Mouse (Mus musculus): ENCODE data around the gene Rtbdn.

The Rtbdn gene

DNA sequence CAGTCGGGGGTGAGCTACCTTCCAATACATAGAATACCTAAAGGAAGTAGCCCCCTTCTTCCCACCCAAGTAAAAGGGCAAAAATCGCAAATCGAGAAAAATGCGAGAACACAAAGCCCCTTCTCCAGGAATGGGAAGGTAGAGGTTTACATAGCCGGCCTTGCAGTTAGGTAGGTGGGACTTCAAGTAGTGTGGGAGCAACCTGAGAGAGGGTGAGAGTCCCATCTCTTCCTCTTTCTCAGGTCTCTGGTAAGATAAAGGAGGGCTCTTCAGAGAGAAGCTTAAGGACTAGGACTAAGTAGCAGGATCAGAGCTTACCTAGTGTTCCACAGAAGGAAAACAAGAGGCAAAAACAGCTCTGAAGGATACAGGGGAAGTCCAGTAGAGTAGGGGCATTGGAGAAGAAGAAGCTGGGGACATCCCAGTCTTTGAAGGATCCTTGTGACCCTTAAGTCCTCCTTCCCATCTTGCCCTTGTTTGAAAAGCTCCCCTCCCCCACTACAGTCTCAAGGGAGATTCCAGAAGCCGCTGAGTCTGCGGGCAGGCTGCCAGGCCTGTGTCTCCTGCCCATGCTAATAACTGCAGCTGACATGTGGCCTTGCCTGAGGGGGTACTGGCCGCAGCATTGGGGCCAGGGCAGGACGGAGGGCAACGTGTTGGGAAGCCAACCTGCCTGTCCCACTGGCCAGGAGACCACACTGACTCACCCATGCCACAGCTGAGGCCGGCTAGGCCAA lies 34.0 kb downstream of the Rtbdn start:
- DNase-seq: peak; percentile 94

DNA sequence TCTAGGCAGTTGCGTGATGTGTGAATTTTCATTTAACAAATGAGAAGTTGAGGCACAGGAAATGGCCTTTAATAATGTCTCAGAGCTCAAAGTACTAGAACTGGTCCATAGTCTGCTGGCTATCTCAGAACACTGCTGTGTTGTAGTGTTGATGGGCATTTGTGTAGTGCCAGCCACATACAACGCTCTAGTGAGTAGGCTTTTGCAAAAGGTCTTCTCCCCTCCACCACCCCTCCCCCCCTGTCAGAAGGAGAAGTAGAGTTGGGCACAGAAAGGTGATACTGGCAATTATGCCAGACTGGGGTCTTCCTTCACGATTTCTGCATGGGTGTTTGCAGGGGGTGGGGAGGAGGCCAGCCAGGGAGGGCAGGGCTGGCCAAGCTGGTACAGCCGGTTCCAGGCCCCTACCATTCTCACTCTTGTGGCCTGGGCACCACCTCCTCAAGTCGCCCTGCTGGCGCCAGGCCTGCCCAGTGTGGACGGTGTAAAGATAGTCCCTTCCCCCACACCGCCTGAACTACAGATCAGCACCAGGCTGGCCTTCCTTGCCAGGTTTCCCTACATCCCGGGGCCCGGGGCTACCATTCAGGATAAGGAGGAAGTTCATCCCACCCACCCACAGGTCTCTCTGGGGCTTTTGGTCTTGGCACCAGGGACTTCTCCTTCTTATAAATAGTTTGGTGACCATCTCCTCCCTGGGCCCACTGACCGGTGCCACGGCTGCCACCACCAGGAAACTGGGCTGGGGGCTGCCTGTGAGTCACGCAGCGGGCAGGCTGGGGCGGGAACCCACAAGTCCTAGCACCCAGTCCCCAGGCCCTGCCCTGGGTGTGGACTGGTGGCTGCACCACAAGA lies 35.1 kb downstream of the Rtbdn start:
- DNase-seq: no peak

DNA sequence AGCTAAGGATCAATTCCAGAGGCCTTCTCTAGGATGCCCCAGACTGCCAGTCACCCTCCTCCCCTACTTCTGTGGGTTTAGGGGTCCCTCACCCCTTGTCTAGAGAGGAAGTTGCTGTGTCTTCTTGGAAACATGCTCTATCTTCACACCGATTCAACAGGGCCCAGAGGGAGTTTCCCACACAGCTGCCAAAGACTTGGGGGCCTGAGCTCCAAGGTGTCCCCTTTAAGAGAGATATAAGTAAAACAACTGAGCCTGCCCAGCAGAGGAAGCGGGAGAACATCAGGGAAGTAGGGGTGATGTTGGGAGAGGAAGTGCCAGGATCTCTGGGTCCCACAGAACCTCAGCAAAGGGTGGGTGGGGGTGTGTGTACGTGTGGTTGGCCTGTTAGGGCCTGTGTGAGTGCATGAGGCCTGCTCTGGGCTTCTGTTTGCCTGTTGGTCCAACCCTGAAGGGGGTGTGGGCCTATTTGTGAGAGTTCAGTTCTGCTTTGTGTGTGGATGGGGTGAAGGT lies 35.8 kb downstream of the Rtbdn start:
- no peak for DNase-seq

DNA sequence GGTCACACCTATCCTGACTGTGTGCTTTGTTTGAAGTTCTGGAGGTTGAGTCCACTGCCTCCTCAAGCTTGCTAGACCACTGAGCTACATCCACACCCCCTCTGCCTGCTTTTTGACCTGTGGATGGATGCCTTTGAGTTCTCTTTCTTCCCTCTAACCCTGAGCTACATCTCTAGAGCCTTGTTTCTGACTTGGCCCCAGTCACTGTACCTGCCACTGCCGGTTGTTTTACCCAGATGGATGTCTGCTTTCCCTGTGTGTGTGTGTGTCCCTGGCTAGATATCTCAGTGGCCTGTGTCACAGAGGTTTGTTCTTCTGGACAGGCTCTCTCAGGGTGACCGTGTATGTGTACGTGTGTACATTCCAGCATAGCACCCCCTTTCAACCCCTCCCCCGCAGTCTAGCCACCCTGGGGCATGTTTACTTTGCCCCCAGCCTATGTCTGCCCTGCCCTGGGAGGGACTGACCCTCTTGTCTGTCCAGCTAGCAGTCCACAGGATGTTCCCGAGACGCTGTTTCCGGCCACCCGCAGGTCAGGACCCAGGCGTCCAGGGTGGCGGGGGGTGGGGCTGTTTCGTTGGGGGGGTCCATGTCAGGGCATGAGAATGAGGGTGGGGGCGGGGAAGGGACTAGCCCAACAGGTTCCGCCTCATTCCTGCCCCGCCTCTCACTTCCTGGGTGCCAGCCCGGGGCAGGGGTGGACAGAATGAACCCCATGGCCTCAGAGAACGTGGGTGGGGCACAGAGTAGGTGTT lies 37.7 kb downstream of the Rtbdn start:
- DNase-seq: peak; percentile 74

DNA sequence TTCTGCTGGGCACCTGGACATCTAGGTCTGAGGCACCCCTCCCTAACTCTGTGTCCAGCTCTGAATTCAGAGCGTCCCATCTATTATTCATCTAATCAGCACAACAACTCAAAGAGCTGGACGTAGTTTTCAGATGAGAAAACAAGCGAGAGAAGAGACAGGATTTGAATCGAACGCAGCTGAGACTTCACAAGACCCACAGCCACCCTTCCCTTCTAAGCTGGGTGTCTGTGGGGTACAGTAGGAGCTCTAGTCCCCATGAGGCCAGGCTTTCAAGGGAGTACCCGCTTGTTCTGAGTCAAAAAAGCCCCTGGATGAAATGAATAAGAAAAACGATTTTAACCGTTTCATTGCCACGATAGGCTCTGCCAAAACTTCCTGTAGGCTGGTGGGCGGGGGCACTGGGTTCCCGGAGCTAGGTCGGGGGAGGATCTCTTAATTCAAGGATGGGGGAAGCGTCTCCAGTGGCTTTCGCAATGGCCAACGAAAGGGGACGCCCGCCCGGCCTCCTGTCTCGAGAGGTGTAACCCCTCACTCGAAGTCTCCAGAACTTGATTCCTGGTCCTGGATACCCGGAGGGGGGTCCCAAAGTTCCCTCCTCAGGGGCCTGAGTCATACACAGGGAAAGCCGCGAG lies 38.4 kb downstream of the Rtbdn start:
- DNase-seq: peak; percentile 65

DNA sequence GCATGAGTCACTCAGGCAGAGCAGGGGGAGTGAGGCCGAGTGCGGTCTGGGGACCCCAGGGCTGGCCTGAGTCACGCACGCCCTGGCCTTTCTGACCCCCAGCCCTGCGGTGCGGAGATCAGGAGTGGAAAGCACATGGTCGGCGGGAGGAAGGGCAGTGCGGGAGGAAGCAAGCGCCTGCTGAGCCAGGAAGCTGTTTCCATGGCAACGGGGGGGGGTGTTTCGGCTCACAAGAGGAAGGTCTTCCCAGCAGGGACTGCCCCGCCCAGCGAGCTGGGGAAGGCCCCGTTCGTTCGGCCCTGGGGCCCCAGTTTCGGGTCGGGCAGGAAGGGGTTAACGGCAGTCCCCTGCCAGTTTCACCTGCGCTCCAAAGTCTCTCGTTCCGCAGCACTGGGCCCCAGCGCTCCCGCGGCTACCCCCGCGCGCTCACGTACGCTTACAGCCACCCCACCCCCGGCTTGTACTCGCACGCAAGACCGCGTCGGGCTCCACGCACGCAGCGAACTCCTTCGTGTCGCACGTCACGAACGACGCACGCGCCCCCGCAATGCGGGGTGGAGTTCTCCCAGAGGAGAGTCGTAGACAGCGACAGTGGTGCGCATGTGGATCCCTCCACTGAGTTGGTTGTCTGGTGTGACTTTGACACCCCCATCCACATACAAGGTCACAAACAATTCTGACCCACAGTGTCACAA lies 39.0 kb downstream of the Rtbdn start:
- peak; percentile 96 for DNase-seq

DNA sequence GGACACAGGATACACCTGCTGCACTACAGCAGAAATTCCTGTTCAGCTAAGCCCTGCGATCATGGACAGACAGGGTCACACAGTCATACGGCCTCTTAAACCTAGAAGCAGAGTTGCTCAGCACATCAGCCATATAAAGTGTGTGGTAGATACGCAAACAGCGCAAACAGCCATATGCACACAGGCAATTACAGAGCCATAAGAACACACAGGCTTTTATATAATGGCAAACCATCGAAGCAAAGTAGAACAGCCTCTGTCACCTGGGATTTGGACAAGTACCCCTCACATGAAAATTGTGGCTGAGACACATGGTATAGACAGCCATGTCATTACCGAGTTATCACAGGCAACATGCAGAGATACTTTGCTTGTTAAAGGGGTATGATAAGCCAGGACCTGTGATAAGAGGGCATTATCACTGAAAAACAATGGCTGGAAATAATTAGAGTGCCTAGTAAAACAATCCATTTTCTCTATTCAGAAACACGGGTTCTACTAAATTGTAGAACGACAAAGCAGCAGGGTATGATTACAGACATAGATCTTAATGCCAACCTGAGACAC lies 39.7 kb downstream of the Rtbdn start:
- DNase-seq: no peak

DNA sequence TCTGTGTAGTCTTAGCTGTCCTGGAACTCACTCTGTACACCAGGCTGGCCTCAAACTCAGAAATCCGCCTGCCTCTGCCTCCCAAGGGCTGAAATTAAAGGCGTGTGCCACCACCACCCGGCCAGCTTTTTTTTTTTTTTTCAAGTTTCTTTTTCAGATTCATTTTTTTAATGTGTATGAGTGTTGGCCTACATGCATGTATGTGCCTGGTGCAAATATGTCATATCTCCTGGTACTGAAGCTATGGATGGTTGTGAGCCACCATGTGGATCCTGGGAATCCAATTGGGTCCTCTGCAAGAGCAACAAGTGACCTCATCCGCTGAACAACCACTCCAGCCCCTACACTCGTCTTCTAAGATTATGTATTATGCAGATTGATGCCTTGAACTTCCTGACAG lies 40.6 kb downstream of the Rtbdn start:
- DNase-seq: no peak

DNA sequence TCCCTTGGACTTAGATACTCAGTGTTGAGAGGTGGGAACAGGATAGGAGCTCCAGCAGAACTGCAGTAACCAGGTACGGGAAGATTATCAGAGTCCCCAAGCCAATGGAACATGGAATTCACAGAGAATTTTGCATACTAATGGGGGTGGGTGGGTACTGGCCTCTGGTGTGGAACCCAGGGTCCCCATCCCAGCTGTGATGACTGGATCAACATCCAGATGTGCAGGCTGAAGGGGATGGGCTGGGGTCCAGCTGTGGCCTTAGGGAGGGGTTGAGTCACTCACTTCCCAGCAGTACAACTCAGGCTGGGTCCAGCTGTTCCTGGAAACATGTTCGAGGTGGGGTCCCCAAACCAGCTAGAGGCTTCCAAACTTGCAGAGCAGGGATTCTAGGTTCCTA lies 41.1 kb downstream of the Rtbdn start:
- no peak for DNase-seq

DNA sequence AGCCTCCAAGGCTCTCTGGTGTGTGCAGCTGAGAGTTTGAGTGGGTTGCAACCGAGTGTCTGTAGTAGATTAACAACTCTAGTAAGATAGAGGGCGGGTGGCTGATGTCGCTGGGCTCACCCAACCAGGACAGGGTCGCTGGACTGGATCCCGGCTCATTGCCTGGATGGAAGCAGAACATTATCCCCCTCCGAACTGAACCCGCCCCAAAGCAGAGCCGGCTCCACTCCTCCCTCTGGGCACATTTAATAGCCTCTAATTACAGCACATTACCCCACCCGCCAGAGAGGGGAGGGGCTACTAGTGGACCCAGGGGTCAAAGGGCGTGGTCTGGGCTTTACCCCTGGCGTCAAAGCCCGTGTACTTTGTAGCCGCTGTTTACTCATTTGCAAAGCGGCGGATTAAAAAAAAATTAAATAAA lies 42.5 kb downstream of the Rtbdn start:
- DNase-seq: peak; percentile 71

DNA sequence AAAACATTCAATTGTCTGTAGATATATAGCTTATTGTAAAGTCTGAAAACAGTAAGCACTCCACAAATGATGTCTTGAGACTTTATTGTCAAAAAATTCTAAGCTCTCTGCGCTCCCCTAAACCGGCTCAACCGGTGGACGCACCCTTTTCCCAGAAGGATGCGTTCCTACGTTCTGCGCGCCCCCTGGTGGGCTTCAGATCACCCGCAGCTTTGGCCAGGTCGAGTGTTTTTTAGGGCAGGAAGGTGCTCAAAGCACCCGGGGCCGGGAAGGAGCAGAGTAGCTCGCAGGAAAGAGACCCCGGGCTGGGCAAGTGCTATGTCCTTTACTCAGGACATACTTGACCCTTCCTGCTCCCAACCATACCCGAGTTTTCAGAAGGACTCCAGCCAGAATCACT lies 43.0 kb downstream of the Rtbdn start:
- DNase-seq: peak; percentile 97

DNA sequence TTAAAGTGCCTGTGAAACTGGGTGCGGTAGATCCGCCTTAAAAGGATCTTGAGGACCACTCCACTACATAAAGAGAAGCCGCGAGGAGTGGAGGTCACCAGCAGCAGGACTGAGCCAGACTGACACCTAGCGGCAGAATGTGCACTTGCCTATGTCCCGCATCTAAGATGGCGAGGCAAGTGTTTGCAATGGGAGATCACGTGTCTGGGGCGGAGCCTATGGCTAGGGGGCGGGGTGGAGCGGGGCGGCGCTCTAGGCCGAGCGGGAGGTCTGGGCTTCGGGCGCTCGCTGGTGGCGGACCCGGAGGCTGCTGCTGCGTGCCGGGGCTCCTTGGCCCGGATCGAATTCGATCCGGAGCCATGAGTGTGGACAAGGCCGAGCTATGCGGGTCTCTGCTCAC lies 43.6 kb downstream of the Rtbdn start, which contains the start of gene Hook2:
Gene Hook2 (plus strand): TSS at position 255 of the 400 bp plus-strand sequence.
- peak; percentile 99 for DNase-seq

DNA sequence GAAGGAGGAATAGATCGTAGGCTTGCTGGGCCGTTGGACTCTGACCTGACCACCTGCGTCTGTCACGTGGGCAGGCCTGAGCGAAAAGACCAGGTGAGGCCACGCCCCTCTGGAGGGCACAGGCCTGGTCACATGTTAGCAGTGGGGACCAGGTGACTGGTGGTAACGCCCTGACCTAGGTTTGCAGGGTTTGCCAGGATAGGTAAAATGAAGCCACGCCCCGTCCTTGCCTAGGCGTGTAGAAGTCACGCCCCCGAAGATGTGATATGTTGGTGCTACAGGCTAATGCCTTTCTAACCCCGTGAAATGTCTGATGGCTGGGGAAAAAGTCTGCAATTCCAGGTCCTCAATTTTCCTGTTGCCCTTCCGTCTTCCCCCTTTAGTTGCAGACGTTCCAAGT lies 44.0 kb downstream of the Rtbdn start:
- peak; percentile 86 for DNase-seq

DNA sequence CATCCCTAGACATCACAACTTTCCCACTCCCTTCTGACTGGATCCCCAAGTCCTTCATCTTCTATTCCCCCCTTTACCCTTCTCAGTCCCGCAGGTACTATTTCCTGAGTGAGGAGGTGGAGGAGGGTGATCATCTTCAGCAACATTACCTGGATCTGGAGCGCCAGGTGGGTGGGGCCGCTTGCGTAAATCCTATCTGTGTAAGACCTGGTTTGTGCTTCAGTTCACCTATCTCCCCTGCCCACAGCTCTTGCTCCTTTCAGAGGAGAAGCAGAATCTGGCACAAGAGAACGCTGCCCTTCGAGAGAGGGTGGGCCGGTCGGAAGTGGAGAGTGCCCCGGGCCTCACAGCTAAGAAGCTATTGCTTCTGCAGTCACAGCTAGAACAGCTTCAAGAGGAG lies 47.6 kb downstream of the Rtbdn start:
- DNase-seq: no peak

DNA sequence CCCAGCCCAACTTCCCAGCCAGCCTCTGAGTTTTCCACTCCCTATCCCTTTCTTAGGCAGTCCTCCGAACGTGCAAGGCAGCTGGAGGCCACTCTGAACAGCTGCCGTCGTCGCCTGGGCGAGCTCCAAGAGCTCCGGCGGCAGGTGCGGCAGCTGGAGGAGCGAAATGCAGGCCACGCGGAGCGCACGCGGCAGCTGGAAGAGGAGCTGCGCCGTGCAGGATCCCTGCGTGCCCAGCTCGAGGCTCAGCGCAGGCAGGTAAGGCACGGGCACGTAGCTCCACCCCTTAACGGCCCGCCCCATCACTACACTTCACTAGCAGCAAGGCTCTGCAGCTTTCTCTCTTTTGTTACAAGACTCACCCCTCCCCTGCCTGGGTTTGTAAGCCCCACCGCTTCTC lies 48.9 kb downstream of the Rtbdn start:
- no peak for DNase-seq

DNA sequence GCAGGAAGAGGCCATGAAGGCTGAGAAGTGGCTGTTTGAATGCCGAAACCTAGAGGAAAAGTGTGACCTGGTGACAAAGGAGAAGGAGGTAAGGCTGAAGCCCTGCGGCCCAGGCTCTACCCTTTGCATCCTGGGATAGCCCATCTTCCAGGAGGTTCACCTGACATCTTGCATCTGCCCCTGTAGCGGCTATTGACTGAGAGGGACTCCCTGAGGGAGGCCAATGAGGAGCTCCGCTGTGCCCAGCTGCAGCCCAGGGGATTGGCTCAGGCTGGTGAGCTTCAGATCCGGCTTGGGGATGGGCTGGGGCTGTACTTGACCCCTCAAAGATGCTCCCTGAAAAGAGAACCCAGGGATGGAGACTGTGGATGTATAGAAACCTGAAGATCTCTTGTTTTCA lies 50.2 kb downstream of the Rtbdn start:
- DNase-seq: no peak

DNA sequence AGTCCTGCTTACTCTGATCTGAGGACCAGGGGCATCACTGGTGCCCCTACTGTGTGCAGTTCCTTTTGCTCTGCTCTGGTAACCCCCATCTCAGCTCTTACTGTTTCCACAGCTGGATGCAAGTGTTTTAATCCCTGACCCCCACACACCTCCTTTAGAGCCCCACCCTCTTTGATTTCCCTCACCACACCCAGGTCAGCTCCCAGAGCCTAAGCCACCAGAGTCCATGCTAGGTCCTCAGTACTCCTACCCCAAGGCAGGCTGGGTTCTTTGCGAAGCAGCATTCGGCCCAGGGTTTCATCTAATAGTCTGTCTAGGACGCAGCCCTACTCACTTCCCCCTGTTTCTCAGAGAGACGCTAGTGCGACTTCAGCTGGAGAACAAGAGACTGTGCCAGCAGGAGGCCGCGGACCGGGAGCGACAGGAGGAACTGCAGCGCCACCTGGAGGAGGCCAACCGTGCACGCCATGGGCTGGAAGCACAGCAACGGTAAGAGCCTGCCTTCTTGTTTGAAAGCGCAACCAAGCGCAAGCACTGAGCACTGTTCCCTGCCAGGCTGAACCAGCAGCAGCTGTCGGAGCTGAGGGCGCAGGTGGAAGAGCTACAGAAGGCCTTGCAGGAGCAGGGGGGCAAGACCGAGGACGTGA lies 51.0 kb downstream of the Rtbdn start:
- peak; percentile 93 for DNase-seq

Measured in lung, postnatal 10 days (tissue).